Mouse (Mus musculus): ENCODE measurements around the gene Sh3gl2.

Sh3gl2 gene

DNA sequence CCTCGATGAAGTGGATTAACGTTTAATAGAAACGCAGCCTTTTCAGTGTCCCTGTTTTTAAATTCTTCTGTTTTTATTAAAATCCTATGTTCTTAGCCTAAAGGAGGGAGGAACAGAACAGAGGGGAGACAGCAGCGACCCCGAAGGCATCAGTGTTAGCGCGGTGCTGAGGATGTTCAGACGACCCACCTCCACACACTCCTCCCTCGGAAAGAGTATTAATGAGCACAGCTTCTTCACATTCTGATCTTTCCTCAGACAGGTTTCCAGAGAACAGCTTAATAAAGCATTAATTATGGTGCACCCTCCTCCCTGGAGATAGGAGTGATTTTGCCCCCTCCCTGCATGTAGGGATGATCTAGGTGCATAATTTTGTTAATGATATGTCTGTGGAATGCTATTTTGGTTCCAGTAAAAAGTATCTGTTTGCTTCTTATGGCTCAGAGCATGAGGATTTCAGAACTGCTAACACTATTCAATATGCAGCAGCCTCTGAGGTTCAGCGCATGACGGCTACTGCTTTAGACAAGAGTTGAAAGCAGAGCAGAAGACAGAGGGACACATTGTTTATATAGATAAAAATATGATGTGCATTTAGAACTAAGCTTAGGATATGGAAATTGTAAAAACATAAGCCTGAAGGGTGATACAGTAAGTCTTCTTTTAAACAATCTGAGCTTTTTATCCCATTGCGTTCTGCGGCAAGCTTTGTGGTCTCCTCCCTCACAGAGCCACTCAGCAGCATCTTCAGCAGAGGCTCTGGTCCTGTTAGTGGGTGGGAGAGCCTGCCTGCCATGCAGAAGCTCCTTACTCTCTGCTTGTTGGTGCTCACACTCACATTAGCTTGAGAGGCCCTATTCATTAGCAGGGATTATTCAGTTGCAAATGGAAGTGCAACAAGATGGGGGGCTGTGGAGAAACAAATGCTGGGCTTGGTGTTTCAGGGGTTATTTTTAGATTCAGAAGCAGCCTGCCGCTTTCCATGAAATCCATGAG lies 27.8 kb downstream of the Sh3gl2 start:
- no peak for DNase-seq (ENCODE audit: low read depth, low spot score)

DNA sequence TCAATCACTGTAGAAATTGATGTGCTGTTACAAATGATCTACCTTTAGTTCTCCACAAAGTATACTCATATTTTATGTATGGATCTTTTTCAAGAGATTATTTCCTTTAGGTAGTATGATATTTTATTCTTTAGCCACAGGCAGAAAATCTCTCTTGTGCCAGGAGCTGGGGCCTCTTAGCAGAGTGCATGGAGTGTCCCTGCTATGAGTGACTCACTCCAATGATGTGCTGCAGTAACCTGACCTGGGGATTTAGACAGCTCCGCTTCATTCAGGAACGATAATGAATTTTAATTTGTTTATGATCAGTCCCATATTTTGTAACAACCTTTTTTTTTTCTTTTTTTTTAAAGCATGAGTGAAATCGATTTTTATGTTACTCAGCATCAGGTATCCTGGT lies 36.7 kb downstream of the Sh3gl2 start:
- no peak for DNase-seq (ENCODE audit: low read depth, low spot score)

DNA sequence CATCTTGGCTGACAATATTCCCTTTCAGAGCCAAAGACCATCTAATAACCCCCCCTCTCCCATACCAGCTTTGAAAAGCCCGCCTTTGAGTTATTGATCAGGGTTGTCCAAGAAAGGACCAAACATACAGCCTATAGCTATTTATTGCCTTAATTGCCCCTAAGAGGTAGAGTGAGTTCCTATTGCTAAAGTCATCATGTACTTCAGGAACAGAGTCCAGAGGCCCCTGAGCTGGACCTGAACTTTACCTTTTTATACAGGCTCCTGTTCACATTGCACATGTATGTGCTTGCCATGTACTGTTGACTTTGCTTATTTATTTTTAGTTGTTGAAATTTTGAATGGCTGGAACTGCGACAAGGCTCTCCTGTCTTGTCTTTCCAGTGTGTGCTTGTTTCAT lies 37.6 kb downstream of the Sh3gl2 start:
- DNase-seq (ENCODE audit: low read depth, low spot score), result no peak

DNA sequence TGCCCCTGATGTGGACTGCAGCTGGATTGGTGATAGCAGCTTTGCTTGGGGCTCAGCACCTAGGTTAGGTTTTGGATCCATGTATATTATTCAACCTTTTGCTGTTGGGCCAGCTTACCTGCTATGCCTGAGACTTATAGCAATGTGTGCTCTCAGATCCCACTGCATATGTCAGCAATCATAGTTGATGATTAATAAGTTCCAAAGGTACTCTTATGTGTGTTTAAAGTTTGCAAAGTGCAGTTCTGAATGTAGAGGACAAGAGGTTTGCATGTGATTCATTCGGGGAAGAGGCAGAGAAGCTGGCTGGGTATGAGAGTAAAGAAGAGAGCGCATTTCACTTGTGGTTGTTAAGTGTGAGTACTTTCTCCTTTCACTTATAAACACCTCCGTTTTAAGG lies 43.7 kb downstream of the Sh3gl2 start:
- DNase-seq (ENCODE audit: low read depth, low spot score), result no peak

- DNase-seq (ENCODE audit: low read depth, low spot score), result no peak
Measured at GRCm38 (mm10) chr4:85250271-85250670, 45.3 kb downstream of the Sh3gl2 start.

GRCm38 (mm10) chr4:85250786-85251185 lies 45.9 kb downstream of the Sh3gl2 start:
- no peak for DNase-seq (ENCODE audit: low read depth, low spot score)

- no peak for DNase-seq (ENCODE audit: low read depth, low spot score)
Measured at GRCm38 (mm10) chr4:85255771-85256389, 51.0 kb downstream of the Sh3gl2 start.

DNA sequence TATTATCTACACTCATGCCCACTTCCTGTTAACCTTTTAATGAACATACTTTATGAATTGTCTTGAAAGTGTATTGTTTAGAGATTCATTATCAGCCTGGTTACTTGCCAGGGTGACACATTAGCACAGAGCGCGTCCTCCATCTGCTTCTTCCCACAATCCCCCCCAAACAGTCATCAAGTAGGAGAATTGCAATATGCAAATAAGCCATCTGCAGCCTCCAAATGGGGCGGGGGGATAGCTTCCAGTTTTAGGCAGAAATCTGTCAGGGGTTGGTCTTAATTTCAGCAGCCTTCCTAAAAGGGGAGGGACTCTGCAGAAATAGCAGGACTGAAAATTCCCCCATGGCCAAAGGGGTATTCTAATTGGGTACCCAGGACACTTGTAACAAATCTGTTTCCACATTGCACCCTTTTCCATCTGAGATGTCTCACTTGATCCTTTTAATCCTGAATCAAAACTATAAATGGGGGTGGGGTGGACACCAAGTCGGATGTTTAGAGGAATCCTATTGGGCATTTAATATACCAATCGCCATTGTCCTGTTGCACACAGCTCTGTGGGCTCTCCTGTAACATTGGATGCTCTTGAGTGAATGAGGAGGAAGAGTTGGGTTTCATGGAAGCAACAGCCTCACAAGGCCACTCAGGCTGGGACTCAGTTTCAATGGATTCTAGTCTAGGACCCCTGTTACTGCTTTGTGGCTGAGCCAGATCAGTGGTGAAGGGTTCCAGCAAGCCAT lies 51.7 kb downstream of the Sh3gl2 start:
- no peak for DNase-seq (ENCODE audit: low read depth, low spot score)

DNA sequence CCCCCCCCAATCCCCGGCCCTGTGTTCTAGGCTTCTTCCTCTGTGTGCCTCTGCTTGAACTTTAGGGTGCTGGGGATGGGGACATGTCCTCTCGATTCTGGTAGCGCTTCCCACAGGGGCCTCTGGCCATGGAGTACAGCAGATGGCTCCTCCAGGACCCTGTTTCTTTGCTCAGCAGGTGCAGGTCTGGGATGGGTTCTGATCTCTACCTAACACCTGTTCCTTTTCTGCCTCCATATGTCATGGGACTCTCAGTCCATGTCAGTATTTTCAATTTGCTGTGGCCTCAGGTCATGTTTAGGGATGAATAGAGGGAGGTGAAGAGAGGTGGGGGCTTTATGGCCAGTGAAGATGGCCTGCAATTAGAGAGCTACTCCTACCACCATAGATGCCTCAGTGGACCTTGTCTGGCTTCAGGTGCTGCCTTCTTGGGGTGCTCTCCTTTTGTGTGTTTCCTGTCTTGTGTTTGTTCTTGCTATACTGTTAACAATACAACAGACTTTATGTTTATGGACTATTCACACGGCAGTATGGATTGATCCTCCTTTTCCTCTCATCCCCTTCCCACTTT lies 52.9 kb downstream of the Sh3gl2 start:
- DNase-seq (ENCODE audit: low read depth, low spot score), result no peak

GRCm38 (mm10) chr4:85260687-85261658 lies 56.0 kb downstream of the Sh3gl2 start:
- no peak for DNase-seq (ENCODE audit: low read depth, low spot score)

- no peak for DNase-seq (ENCODE audit: low read depth, low spot score)
Measured at GRCm38 (mm10) chr4:85262146-85262545, 57.2 kb downstream of the Sh3gl2 start.

DNA sequence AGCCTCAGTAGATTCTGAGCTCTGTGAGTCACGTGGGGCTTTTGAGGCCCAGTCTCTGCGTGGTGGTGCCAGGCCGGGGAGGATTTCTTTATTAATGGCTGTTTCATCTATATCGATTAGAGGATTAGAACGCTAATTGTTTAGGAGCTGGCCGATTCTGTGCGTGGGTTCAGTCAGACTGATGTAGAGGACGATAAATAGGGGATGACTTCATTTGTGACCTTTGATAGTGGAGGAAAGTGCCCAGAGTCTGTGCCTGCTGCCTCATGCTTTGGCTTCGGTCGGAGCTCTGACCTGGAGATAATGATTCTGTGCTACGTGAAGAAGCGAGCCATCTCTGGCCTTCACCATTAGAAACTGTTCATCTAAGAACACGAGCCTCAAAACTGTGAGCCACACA lies 57.7 kb downstream of the Sh3gl2 start:
- no peak for DNase-seq (ENCODE audit: low read depth, low spot score)

GRCm38 (mm10) chr4:85267456-85267855 lies 62.5 kb downstream of the Sh3gl2 start:
- no peak for DNase-seq (ENCODE audit: low read depth, low spot score)

DNA sequence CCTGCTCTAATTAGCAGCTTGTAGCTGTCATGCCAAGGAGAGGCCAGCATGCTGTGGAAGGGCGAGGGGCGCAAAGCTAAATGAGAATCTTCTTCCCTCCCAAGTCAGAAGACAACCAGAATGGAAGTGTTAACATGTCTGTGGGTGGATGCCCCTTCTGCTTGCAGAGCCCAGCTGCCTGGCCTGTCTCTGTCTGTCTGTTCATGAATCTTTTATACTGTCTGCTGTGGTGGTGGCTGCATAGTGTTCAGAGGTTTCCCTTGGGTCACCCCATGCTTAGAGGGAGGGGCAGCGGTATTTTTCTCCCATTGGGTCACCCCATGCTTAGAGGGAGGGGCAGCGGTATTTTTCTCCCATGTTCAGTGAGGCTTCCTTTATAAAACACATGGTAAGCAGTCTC lies 68.0 kb downstream of the Sh3gl2 start:
- no peak for DNase-seq (ENCODE audit: low read depth, low spot score)

DNA sequence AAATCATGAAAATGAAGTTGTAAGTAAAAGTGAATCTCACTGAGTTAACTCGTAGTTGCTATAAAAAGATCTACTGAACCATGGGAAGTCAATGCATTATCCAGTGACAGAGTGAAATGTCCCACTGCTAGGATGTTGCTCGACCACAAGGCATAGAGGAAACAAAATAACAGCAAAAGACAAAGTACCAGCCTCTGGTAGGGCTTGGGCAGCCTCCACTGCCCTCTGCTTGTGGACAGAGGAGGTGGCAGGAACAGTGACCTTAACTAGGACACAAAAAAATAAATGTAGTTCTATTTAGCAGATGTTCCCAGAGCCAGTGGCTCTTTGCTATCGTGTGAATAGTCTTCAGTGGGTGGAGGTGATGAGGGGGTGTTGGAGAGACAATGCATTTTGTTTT lies 68.5 kb downstream of the Sh3gl2 start:
- DNase-seq (ENCODE audit: low read depth, low spot score), result no peak

DNA sequence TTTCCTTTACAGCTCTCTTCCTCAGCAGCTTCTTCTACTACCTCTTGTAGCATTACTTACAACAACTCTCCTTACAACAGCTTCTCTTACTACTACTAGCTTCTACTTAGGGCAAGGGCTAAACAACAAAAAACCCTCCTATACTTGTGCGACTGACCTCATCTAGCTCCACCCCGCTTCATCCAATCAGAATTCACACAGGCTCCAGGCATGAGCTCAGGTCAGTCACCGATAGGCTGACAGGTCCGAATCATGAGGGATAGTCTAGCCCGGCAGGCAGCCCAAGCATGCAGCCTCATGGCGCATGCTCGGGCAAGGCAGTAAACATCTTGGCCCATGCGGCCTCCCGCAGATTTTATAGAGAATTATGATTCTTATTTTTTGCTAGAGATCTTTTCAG lies 78.2 kb downstream of the Sh3gl2 start:
- no peak for DNase-seq (ENCODE audit: low read depth, low spot score)

DNA sequence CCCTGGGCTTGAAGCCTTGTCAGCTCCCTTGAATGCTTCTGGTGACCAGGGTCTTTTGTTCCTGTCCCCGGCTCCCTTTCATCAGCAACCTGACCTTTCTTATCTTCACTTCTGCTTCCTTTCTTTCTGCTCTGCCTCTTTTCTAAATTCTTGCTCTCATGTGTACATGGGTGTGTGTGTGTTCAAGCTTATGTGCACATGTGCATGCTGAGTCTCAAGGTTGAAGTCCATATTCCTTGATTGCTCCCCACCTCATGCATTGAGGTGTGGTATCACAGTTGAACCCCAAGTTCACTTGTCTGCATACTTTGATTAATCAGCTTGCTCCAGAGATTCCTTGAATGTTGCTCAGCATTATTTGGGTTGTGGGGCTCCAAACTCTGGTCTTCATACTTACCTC lies 85.1 kb downstream of the Sh3gl2 start:
- DNase-seq (ENCODE audit: low read depth, low spot score), result no peak

GRCm38 (mm10) chr4:85291296-85291695 lies 86.4 kb downstream of the Sh3gl2 start:
- no peak for DNase-seq (ENCODE audit: low read depth, low spot score)

DNA sequence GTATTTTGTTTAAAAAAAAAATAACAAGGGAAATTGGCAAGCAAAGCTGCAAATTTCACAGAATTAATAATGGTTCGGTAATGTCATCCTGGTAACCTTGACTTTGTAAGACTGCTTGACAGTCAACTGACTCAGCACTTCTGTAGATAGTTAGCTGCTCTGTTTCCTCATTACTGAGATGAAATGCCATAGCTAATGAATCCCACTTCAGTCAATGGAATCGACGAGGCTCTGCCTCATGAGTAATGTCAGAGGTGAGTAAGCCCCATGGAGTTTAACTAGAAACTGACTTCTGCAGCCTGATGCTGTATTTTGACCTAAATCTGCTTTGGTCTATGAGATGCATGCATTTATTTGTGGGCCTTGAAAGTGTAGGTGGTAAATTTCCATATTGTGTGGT lies 88.4 kb downstream of the Sh3gl2 start:
- no peak for DNase-seq (ENCODE audit: low read depth, low spot score)

DNA sequence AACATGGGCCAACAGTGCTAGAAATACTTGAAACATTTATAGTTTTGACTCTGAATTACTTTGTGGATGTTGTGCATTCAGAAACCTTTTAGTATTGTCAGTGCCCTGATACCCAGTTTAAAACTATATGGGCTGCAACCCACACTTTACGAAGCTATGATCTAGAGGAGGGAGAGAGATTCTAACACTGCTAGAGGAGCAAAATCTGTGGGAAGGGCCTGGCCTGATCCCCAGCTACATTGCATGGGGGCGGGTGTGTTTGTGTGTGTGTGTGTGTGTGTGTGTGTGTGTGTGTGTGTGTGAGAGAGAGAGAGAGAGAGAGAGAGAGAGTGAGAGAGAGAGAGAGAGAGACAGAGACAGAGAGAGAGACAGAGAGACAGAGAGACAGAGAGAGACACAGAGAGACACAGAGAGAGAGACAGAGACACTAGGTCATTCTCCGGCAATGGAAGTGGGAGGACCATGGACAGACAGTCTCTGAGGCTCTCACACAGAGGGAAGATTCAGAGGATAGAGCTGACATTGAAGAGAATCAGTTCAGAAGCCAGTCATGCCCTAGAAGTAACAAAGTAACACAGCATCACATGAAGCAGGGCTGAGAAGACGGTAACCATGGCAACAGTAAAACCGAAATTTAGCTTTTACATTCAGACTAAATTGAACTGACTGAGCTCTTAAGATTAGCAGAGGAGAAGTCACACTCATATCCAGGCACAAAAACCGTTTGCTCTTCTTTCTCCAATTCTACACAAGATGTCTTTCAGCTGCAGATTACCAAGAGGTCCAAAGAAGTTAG lies 95.9 kb downstream of the Sh3gl2 start:
- no peak for DNase-seq (ENCODE audit: low read depth, low spot score)
